In the genomic region with DNA sequence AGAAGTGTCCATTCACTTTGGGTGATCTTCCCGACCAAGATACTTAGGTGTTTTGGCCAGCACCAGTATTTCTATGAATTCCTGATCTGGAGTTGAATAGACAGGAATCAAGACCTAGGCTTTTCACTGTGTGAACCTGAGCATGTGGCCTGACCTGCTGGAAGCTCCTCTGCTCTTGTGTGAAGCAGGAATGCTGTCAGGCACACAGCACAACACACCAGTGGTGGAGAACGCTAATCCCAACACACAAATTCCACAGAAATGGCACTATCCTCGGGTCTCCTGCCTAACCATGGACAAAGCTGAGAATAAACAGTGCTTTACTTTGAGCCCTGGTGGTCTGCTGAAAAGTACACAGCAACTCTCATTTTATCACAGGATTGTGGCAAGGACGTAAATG, we compare ENCODE assay signal across 22 mouse cellular contexts. TPM values are rescaled to one million over a fixed set of nuclear protein-coding genes. Genes with fewer than 3 reads are reported as not detected.
DNase-seq lines count a peak whose midpoint lies in the region; ATAC-seq and TF ChIP-seq lines count a peak whose summit lies in the region.
"Had no signal": no experiment of that assay in that cellular context is flagged by ENCODE, and none has a peak within 500 bp of the region (broad histone marks: within the 10 kb centered on the region; RNA-seq: fewer than 3 reads in every experiment).

No protein-coding gene starts in this region.

- no peak for ATAC-seq in heart, embryonic 11.5 days (replicated peaks; ENCODE audit: insufficient number of reproducible peaks, low FRiP score, low TSS enrichment)
- ATAC-seq in midbrain, embryonic 11.5 days (ENCODE audit: low FRiP score): no peak
- ATAC-seq: activated CD4-positive, CD25-positive, alpha-beta regulatory T cell, adult 4 months; forebrain, embryonic 13.5 days; forebrain, embryonic 16.5 days; intestine, embryonic 15.5 days had no signal

- 0 out of 2 replicates have a peak, but pooled peaks have one; percentile 12 for TF ChIP-seq POLR2A in heart, adult 2 months (IDR thresholded peaks at IDR 0.05; ENCODE audit: insufficient read depth, low read depth, low read length)

- no peak overlapping the region for H3K4me2 ChIP-seq in heart, embryonic 11.5 days
- H3K4me2 ChIP-seq in midbrain, embryonic 11.5 days: no peak overlapping the region
- H3K4me2 ChIP-seq: forebrain, embryonic 13.5 days; heart, embryonic 13.5 days; hindbrain, embryonic 12.5 days; hindbrain, embryonic 15.5 days; intestine, embryonic 15.5 days had no signal

- no peak overlapping the region for H3K27ac ChIP-seq in heart, adult 2 months
- H3K27ac ChIP-seq in heart, embryonic 11.5 days (ENCODE audit: low read depth, low read length): no peak overlapping the region
- peak overlapping the region; percentile 42; the same call in 1 of the 2 replicates for H3K27ac ChIP-seq in left cerebral cortex, adult 2 months
- H3K27ac ChIP-seq in midbrain, embryonic 11.5 days (ENCODE audit: low read depth, low read length): no peak overlapping the region
- H3K27ac ChIP-seq: forebrain, embryonic 10.5 days; forebrain, embryonic 13.5 days; heart, embryonic 13.5 days; hindbrain, embryonic 12.5 days; hindbrain, embryonic 15.5 days; intestine, embryonic 15.5 days had no signal

- WGBS in heart, adult 2 months: 66% methylated on average over 4 of the region's 4 CpGs
- WGBS in heart, embryonic 11.5 days (ENCODE audit: insufficient replicate concordance): 68% methylated on average over 4 of the region's 4 CpGs
- 74% methylated on average over 4 of the region's 4 CpGs for whole genome bisulfite sequencing in midbrain, embryonic 11.5 days

- no peak overlapping the region for H3K9ac ChIP-seq in heart, adult 2 months (ENCODE audit: low read depth, low read length)
- H3K9ac ChIP-seq in heart, embryonic 11.5 days (ENCODE audit: low read depth, low read length): no peak overlapping the region
- no peak overlapping the region for H3K9ac ChIP-seq in midbrain, embryonic 11.5 days (ENCODE audit: low read length)
- H3K9ac ChIP-seq: forebrain, embryonic 13.5 days; heart, embryonic 13.5 days; hindbrain, embryonic 12.5 days; hindbrain, embryonic 15.5 days; intestine, embryonic 15.5 days had no signal

- H3K9me3 ChIP-seq in heart, embryonic 11.5 days (replicated peaks; ENCODE audit: control insufficient read depth, low read length): no peaks in the 10 kb centered on the region
- no peaks in the 10 kb centered on the region for H3K9me3 ChIP-seq in midbrain, embryonic 11.5 days (ENCODE audit: control insufficient read depth, low read length)
- H3K9me3 ChIP-seq: forebrain, embryonic 10.5 days; forebrain, embryonic 13.5 days; heart, embryonic 13.5 days; hindbrain, embryonic 12.5 days; hindbrain, embryonic 15.5 days; intestine, embryonic 15.5 days had no signal

- intact Hi-C loops in heart, adult 2 months (cut with DNase I): no loop called here
- intact Hi-C loops in left cerebral cortex, adult 2 months (cut with DNase I): loop anchor here (10.0 kb wide), 1 partner anchor 646 kb away; no protein-coding TSS in a partner anchor
- intact Hi-C loops in left cerebral cortex, postnatal 10 days (cut with DNase I): no loop called here

- TF ChIP-seq CTCF in heart, adult 2 months (IDR thresholded peaks at IDR 0.05): no peak
- no peak for TF ChIP-seq CTCF in left cerebral cortex, adult 2 months (IDR thresholded peaks at IDR 0.05)

- no peaks in the 10 kb centered on the region for H3K79me2 ChIP-seq in heart, adult 2 months (replicated peaks; ENCODE audit: control insufficient read depth, insufficient read depth, low read length)

- peaks cover 8% of the 10 kb centered on the region; the same call in 1 of the 2 replicates for H3K36me3 ChIP-seq in heart, adult 2 months (ENCODE audit: control insufficient read depth, insufficient read depth, low read length)
- H3K36me3 ChIP-seq in heart, embryonic 11.5 days (ENCODE audit: control insufficient read depth, insufficient read depth, low read length): no peaks in the 10 kb centered on the region
- no peaks in the 10 kb centered on the region for H3K36me3 ChIP-seq in midbrain, embryonic 11.5 days (ENCODE audit: control insufficient read depth, insufficient read depth, low read length)
- H3K36me3 ChIP-seq: forebrain, embryonic 10.5 days; hindbrain, embryonic 12.5 days; hindbrain, embryonic 15.5 days; intestine, embryonic 15.5 days had no signal

- no peak for TF ChIP-seq EP300 in heart, adult 2 months (IDR thresholded peaks at IDR 0.05; ENCODE audit: insufficient read depth, low read depth, low read length)

- peaks cover 21% of the 10 kb centered on the region for H3K4me1 ChIP-seq in heart, adult 2 months (ENCODE audit: control insufficient read depth, insufficient read depth, low read length)
- peaks cover 9% of the 10 kb centered on the region for H3K4me1 ChIP-seq in heart, embryonic 11.5 days (ENCODE audit: control insufficient read depth, insufficient read depth, low read length)
- H3K4me1 ChIP-seq in midbrain, embryonic 11.5 days (ENCODE audit: control insufficient read depth, insufficient read depth, low read length): no peaks in the 10 kb centered on the region
- H3K4me1 ChIP-seq: intestine, embryonic 15.5 days had no signal

- peak; percentile 12 for DNase-seq in cerebellum, adult 9-10 months
- no peak for DNase-seq in cerebellum, adult 9-11 months
- DNase-seq in heart, adult 2 months: no peak
- DNase-seq in left cerebral cortex, adult 2 months (ENCODE audit: extremely low spot score in 1 of 2, low spot score in 2 of 2): no peak
- DNase-seq in left cerebral cortex, postnatal 10 days (ENCODE audit: extremely low spot score in 1 of 2, low spot score in 2 of 2): no peak
- DNase-seq in midbrain, embryonic 11.5 days (ENCODE audit: low spot score, missing footprints): no peak
- DNase-seq: adrenal gland, postnatal 10 days; adrenal gland, postnatal 36 days; cerebellum, adult 18-20 months; cerebellum, postnatal 36 days; gastrocnemius, postnatal 25 days; heart, postnatal 14 days; heart, postnatal 4 days had no signal

- H3K4me3 ChIP-seq in heart, adult 2 months: no peak overlapping the region
- no peak overlapping the region for H3K4me3 ChIP-seq in heart, embryonic 11.5 days (ENCODE audit: low read depth, low read length)
- H3K4me3 ChIP-seq in left cerebral cortex, adult 2 months: no peak overlapping the region
- no peak overlapping the region for H3K4me3 ChIP-seq in midbrain, embryonic 11.5 days (ENCODE audit: low read depth, low read length)
- H3K4me3 ChIP-seq: forebrain, embryonic 10.5 days; forebrain, embryonic 13.5 days; heart, embryonic 13.5 days; hindbrain, embryonic 12.5 days; hindbrain, embryonic 15.5 days; intestine, embryonic 15.5 days had no signal

- H3K27me3 ChIP-seq in heart, adult 2 months (ENCODE audit: control insufficient read depth, insufficient read depth, low read length): no peaks in the 10 kb centered on the region
- H3K27me3 ChIP-seq in heart, embryonic 11.5 days (ENCODE audit: control insufficient read depth, insufficient read depth, low read length): no peaks in the 10 kb centered on the region
- H3K27me3 ChIP-seq in midbrain, embryonic 11.5 days (ENCODE audit: control insufficient read depth, insufficient read depth, low read length): no peaks in the 10 kb centered on the region
- H3K27me3 ChIP-seq: forebrain, embryonic 13.5 days; heart, embryonic 13.5 days; hindbrain, embryonic 15.5 days; intestine, embryonic 15.5 days had no signal

RNA-seq across cellular contexts. Expression of a gene that starts 16.1 kb away (rescaled TPM):
- total RNA-seq in heart, adult 2 months (2021): 10 to 100 TPM; 16.1 to 16.2 TPM
- 11.5 and 22.4 TPM in 2 replicates for polyA plus RNA-seq in heart, adult 2 months (2012; rRNA removed)
- 1.7 and 1.8 TPM in 2 replicates for polyA plus RNA-seq in heart, embryonic 11.5 days (2014; fragmentation: Nextera tagmentation; extraction: Ambion mirVana)
- total RNA-seq in left cerebral cortex, adult 2 months (2021): 100 to 1,000 TPM; 115 to 118 TPM
- total RNA-seq in left cerebral cortex, postnatal 10 days (2021): 10 to 100 TPM; 41.2 to 42.6 TPM
- polyA plus RNA-seq in midbrain, embryonic 11.5 days (2014; fragmentation: Nextera tagmentation; extraction: Ambion mirVana): 0.34 and 0.56 TPM in 2 replicates

RNA-seq across cellular contexts. Expression of a gene that starts 33.1 kb away (rescaled TPM):
- total RNA-seq in heart, adult 2 months (2021): 10 to 100 TPM in 1 of 2 experiments, 1 to 10 TPM in 1; 9.2 to 12.3 TPM
- 4.1 and 6.5 TPM in 2 replicates for polyA plus RNA-seq in heart, adult 2 months (2012; rRNA removed)
- polyA plus RNA-seq in heart, embryonic 11.5 days (2014; fragmentation: Nextera tagmentation; extraction: Ambion mirVana): 23.6 and 28.0 TPM in 2 replicates
- total RNA-seq in left cerebral cortex, adult 2 months (2021): 10 to 100 TPM; 11.7 to 12.4 TPM
- total RNA-seq in left cerebral cortex, postnatal 10 days (2021): 10 to 100 TPM; 12.2 to 14.5 TPM
- 46.3 and 52.7 TPM in 2 replicates for polyA plus RNA-seq in midbrain, embryonic 11.5 days (2014; fragmentation: Nextera tagmentation; extraction: Ambion mirVana)
